Mouse (Mus musculus) layer of hippocampus, adult 9-11 months (tissue): ENCODE measurements around the gene Sgta.
A peak's percentile ranks its signal among the peaks of the same experiment; 100 is the strongest.
"Not testable (repeated sequence)": the region's sequence is repeated elsewhere in the genome, so short reads cannot be mapped to it uniquely, and the experiment has no call there.

Experiments
- DNase-seq: peaks from one replicate; pipeline ENCODE4 v3.0.0; 2022

Sgta gene

DNA sequence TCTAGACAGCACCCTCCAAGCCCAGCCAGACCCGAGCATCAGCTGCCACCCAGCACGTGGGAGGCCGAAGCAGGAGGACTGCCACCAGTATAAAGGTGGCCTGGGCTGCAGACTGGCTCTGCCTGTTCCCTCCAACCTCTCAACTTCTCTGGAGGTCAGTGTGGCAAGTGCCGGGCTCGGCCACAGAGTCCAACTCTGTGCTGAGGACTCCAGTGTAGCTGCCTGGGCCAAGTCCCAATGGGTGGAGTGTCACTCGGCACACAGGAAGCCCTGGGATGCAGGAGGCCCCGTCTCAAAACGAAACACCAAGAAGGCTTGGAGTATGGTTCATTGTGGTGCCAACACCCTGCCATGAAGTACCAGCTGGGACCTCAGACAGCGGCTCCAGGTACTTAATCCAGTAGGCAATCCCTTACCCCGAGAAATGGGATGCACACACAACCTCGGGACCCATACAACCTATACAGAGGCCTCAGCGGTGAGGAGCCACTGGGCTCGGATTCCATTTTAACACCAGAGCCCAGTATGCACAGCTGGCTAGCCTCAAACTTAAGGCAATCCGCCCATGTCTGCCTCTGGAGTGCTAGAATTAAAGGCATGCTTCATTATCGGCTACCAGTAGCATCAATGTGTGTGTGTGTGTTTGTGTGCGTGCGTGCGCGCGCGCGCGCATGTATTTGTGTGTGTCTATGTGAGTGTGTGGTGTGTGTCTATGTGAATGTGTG lies 2.4 kb downstream of the Sgta start:
- no peak for DNase-seq

DNA sequence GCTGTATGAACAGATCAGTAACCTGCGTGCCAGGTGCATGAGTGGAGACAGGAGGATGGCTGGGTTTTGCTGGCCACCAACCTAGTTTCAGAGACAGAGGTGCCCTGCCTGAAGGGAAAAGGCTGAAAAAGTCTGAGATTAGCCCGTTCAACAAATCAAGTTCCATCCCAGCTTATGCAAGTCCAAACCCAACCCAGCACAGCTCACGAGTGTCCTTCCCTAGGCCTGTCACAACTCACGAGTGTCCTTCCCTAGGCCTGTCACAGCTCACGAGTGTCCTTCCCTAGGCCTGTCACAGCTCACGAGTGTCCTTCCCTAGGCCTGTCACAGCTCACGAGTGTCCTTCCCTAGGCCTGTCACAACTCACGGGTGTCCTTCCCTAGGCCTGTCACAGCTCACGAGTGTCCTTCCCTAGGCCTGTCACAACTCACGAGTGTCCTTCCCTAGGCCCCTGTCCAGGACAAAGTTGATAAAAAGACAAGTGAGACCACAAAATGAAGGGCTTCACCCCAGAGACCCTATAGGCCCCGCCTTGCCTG lies 4.1 kb downstream of the Sgta start:
- not testable (repeated sequence) for DNase-seq

DNA sequence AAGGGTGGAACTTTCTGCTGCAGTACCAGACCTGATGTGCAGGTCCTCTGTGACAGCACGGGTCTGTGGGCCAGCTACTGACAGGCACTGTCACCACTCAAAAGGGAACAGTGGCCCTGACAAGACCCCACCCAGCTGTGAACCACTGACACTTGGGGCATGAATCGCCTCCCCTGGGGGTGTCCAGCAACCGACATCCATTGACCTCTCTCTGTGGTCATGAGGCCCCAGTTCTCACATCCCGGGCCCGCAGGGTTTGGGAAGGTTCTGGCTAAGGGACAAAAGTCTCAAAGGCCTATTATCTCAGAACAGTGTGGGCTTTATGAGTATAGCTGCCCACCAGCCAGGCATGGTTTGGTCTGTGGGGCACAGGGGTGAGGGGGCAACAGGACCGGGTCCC lies 4.8 kb downstream of the Sgta start:
- DNase-seq: peak; percentile 45

DNA sequence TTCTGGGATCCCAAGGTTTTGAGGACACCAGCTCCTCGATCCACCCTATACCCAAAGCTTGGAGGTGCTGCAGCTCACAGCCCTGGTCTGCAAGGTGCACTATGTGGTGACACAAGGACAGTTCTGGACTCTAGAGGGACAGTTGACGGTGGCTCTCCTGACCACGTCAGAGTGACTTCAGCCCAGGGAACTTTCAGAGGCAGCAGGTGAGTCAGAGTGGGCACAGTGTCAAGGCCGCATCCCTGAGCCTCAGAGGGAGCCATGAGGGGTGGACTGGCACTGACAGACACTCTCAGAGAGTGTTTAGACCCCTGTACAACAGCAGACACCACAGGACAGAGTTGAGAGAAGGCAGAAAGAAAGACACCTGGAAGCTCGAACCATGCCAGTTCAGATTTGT lies 7.4 kb downstream of the Sgta start:
- DNase-seq: no peak

DNA sequence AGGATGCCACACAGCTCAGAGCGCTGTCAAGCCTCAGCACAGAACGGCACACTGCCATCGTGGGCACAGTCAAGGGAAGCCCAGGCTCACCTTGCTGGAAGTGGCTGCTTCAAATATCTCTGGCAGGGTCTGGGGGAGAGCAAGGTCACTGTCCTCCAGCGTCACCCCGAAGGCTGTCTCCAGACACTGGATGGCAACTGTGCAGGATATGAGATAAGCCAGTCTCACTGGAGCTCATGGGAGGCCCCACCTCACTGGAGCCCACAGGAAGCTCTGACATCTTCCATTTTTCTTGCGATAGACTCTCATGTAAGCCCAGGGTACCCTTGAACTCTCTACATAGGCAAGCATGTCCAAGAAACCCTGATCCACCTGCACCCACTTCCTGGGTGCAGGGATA lies 8.8 kb downstream of the Sgta start:
- no peak for DNase-seq

DNA sequence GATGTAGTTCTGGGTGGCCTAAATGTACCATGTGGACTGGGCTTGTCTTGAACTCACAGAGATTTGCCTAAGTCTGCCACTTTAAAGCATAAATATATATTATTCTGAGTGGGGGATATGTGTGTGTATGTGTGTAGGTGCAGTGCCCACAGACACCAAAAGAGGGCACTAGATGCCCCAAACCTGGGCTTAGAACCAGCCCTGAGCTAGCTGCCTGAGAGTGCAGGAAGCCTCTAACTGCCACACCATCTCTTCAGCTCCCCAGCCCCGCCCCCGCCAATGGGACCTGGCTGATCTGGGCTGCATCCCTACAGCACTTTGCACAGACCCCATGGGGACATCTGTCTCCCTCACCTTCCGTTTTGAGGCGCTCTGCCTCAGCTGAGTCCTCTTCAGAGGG lies 9.3 kb downstream of the Sgta start:
- DNase-seq: no peak

DNA sequence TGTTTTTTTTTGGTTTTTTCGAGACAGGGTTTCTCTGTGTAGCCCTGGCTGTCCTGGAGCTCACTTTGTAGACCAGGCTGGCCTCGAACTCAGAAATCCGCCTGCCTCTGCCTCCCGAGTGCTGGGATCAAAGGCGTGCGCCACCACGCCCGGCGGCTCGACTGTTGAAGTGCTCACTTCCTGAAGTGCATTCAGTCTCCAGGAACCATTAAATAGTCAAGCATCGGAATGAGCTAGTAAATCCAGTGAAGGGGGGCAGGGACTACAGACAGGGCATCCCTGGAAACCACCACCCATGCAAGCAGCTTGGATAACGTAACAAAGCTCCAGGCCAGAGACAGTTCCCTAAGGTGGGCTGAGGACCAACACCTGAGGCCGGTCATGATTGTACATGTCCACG lies 14.7 kb downstream of the Sgta start:
- not testable (repeated sequence) for DNase-seq

DNA sequence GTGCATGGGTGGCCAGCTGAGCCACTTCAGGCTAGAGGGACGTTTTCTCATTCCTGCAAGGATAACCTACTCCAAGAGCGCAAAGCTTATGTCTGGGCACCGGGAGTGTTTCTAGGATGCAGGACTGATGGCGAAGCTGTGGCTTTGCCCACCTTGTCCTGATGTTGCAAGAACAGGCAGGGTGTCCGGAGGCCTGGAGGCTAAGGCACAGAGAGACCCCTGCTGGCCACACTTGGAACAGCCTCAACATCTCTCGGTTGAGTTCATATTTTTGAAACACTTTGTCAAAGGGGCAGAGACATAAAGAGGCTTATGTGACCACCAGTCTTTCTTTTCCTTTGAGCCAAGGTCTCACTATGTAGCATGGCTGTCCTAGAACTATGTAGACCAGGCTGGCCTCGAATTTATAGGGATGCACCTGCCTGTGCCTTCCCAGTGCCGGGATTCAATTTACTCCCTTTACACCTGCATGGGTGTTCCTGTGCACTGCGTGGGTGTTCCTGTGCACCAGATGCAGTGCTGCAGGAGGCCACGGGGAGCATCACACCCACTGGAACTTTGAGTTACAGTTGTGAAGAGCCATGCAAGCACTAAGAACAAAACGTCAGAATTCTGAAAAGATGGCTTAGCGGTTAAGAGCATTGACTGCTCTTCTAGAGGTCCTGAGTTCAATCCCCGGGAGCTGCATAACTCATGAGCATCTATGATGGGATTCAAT lies 18.4 kb downstream of the Sgta start:
- DNase-seq: peak; percentile 54

DNA sequence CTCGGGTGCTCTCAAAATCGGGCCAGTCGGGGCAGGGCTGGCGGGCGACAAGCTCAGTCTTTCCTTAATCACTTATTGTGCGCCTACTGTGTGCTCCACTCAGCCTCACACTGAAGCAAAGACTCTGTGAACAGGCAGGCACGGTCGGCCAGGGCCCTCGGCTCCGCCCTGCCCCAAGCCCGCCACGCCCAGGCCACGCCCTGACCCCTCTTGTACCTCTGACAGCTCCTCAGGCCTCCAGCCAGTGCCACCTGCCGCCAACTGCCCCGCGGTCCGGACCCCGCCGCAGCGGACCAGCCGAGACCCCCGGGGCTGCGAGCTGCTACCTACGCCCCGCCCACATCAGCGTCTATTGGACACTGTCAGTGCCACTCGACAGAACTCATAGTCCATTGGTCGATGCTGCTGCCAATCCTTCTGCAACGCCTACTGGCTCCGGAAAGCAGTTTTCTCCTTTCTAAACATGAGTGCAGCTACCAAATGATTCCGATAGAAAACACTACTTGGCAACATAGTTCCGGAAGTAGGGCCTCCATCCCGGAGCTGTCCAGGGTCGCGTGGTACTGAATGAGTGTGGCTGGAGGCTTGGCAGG lies 22.9 kb downstream of the Sgta start, which contains the start of gene Slc39a3:
Gene Slc39a3, minus strand, starts transcription at position 439 of the 593 bp plus-strand sequence.
- peak; percentile 98 for DNase-seq

DNA sequence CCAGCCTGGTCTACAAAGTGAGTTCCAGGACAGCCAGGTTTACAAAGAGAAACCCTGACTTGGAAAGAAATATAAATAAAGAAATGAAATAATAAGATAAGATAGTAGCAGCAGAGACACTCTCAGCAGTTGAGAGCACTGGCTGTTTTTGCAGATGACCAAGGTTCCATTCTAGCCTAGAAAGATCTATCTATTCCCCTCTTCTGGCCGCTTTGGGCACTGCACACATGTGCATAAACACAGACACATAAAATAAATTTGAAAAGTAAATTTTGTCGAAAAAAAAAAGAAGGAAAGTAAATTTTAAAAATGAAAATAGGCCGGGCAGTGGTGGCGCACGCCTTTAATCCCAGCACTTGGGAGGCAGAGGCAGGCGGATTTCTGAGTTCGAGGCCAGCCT lies 23.7 kb downstream of the Sgta start:
- no peak for DNase-seq

DNA sequence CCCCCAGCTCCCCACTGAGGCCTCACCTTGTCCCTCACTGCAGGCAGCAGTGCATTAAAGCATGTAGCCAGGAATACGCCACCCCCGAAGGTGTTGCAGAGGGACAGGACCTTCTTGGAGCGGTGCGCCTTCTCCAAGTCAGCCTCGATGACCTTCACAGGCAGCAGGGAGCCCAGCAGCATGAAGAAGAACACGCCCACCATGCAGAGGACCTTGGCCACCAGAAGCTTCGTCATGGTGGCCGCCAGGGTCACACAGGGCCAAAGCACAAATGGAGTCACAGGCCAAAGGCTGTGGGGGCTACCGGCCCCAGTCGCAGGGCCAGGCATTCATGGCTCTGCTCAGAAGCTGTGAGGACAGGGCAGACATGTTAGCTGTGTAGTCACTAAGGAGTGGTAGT lies 26.4 kb downstream of the Sgta start:
- no peak for DNase-seq

DNA sequence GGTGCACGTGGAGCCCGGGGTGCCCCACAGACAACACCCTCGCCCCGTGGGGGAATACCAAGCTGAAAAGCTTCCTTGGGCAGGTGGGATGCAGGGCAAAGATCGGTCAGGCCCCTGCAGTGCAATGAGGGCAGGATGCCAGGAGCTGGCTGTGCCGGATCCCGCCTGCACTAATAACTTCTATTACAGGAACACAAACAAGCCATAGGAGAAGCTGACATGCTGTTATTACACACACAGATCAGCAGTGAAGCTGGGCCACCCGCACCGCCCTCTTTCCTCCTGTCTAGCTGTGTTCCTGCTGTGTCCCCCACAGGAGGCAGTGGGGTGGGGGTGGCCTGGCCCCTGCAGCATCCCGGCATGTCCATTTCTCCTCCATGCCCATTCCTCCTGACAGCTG lies 30.9 kb downstream of the Sgta start:
- DNase-seq: no peak

DNA sequence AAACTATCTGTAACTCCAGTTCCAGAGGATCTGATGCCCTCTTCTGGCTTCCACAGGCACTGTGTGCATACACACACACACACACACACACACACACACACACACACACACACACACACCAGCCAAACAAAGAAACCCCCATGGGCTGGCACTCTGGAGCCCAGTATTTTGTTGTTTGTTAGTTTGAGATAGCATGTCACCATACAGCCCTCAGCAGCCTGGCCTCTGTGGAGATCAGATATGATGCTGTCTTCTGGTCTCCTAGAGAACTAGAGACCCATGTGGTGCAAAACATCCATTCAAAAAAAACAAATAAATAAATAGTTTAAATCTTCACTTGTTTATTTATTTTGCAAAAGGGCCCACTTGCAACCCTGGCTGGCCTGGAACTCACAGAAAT lies 31.8 kb downstream of the Sgta start:
- no peak for DNase-seq

DNA sequence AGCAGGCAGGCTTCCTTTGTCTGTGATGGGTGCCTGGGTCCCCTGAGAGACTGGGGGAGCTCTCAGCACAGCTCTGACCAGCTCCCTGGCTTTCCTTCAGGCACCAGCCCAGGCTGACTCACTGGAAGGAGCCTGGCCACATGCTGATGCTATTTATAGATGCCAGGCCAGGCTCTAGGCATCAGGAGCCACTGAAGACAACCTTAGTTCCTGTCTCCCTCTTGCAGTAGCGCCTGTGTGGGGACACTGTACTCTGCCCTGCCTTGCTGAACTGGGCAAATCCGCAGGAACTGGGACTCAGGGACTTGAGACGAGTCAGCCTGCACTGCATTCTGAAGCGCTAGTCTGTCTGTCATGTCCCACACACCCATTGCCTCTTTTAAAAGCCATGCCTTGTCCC lies 32.6 kb downstream of the Sgta start:
- DNase-seq: no peak

DNA sequence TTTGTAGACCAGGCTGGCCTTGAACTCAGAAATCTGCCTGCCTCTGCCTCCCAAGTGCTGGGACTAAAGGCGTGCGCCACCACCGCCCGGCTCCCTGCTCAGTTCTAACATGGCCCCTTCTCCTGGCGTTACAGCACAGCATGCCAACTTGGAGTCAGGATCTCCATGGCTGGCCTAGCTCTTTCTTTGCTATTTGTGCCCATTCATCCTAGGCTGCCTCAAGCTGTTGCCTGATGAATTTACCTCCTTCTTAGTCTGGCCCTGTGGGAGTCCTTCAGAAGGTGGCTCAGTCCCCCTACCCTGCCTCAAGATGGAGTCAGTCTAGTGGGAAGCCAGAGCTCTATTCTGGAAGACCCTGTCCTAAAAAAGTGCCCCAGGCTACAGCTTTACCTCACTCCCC lies 33.1 kb downstream of the Sgta start:
- no peak for DNase-seq

DNA sequence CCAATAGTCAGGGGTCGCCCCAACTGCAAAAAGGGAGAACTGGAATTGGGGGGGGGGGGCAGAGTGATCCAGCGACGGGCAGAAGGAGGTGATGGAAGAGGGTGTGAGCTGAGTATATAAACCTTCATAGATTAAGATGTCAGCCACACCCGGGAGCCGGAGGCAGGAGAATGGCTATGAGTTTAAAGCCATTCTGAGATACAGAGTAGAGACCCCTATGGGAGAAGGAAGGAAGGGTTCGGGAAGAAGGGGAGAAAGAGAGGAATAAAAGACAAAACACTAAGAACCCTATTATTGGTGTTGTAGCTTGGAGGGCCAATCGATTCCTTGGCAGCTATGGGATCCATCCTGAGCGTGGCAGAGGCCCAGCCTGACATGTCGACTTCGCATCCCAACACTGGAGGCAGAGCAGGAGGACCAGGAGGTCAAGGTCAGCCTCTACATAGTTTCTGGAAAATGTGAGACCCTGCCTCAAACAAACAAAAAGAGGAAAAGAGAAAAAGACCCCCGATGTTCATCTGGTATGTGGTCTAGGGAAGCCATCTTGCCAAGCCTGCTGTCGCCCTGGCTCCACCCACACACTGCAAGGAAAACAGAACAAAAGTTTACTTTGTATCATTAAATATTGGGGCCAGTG lies 34.2 kb downstream of the Sgta start, which contains the start of gene Diras1:
Gene Diras1, minus strand, starts transcription at position 24 of the 637 bp plus-strand sequence.
- DNase-seq: no peak

DNA sequence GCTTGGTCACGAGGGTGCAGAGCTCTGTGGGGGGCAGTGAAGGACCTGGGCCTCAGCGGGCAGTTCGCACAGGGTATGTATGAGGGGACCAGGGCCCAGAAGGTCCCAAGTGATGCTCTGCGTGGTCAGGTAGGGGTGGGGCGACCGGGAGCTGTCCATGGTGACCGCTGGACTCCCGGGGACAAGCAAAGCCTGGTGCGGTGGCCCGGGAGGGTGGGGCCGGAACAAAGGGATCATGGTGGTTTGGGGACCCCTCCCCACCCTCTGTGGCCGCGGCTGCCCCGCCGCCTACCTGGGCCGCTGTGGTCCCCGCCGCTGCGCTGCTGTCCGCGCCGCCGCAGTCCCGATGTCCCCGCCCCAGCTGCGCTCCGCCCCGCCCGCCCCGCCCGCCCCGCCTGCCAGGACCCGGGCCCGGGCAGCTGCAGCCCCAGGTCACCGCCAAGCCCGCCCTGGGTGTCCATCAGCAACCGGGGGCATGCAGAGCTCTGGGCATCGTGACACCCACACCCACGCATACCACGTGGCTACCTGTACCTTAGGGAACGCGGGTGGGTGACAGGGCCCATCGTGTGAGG lies 34.8 kb downstream of the Sgta start:
- DNase-seq: no peak

DNA sequence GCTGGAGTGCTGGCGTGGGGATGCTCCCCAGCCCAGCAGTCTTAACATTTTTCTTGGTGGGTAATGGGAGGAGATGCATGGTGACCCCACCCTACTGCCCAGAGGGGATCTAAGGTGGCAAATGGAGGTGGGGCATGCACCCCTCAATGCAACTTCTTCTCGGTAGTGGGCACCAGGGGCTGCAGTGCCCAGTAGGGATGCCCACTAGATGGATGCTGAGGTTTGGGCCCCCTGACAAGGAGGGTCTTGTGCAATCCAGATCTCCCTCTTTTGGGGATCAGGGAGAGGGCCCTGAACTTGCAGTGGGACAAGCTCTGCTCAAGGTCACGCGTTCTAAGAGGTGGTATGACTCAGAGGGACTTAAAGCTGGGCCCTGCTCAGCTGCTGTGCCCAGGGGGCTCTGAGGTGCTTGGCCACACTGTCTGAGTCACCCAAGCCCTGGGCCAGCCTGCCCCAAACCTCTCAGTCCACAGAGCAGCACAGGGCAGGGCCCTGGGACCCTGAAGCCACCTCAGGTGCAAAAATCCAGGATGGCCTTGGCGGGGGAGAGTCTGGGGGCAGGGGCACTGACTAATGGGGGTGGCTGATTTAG lies 35.5 kb downstream of the Sgta start:
- DNase-seq: no peak

DNA sequence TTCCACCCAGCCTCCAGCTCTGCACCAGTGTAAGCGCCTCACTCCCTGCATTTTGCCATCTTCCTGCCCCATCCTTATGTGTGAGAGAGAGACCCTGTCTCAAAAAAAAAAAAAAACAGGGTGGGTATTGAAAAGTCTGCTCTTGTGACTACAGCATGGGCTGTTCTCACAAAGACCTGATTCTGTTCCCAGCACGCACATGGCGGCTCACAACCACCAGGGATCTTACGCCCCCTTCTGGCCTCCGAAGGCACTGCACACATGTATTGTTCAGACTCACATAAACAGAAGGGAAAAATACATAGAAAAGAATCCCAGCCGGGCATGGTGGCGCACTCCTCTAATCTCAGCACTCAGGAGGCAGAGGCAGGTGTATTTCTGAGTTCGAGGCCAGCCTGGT lies 37.2 kb downstream of the Sgta start:
- DNase-seq: no peak

DNA sequence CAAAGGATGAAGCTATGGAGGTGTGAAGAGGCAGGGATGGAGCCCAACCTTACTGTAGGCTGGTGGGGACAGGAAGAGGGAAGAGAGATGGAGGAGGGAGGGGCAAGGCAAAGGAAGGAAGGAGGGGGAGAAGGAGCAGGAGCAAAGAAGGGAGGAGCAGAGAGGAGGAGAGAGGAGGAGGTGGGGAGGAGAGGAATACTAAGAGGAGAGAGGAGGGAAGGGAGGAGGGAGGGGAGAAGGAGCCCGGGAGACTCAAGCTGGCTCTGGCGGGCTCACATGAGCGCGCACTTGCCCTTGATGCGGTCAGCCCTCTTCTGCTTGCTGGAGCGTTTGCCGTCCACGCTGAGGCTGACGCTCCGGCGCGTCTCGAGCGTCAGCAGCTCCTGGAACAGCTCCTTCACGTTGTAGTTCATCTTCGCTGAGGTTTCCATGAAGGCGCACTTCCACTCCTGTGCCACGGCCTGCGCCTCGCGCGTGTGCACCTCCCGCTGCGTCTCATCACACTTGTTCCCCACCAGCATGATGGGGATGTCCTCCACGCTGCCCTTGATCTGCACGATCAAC lies 38.4 kb downstream of the Sgta start:
- no peak for DNase-seq

DNA sequence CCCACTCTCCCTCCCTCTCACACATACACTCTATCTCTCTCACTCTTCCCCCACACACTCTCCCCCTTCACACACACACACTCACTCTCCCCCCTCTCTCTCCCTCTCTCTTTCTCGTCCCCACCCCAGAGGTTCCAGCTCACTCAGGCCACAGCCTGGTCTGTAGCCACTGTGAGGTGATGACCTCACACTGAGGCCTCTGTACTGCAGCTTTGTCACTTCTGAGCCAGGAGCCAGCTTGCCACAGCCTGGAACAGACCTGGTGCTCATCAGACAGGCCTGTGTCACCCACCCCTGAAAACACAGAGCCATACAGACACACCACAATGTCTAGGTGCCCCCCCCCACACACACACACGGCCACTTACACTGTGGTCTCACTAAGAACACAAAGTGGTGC lies 39.8 kb downstream of the Sgta start:
- peak; percentile 76 for DNase-seq

DNA sequence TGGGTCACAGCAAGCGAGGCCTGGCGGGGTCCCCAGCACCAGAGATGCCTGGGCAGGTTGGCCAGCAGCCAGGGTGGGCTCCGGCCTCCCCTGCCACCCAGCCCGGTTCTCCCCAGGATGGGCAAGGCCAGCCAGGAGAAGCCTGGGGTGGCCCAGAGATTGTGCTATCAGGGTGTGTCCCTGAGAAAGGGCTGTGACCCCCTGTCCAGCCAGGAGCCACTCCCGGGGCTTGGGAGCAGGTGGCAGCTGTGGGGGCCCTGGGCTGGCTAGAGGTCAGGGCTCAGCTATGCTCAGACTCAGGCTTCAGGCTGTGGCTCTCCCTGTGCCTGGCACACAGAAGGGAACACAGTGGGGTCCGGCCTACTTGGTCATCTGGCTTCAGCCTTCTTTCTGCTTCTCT lies 40.3 kb downstream of the Sgta start:
- DNase-seq: no peak
